Mouse (Mus musculus): ENCODE measurements around the gene AI464131.
A peak's percentile ranks its signal among the peaks of the same experiment; 100 is the strongest.
"Not testable (repeated sequence)": the region's sequence is repeated elsewhere in the genome, so short reads cannot be mapped to it uniquely, and the experiment has no call there.

Gene AI464131

GRCm38 (mm10) chr4:41470051-41470683 lies 32.7 kb downstream of the AI464131 start:
- DNase-seq (ENCODE audit: low spot score in 2 of 2), result no peak

DNA sequence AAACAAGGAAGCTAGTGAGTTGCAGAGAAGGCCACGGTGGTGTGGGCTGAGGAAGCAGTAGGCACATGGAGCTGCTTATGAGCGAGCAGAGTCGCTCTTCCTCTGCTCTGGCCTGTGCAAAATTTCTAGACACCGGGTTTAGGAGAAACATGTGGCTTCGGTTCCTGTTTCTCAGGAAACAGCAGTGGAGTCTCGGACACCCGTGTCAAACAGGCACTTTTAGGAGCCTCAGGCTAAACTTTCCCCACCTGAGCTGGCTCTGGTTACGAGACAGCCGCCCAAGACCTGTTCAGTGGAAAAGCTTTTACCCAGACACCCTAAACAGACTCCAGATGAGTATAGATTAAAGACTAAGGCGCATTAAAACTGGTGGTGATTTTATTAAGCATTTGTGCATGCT lies 33.7 kb downstream of the AI464131 start:
- DNase-seq (ENCODE audit: low spot score in 2 of 2), result no peak

GRCm38 (mm10) chr4:41468396-41469080 lies 34.3 kb downstream of the AI464131 start:
- DNase-seq (ENCODE audit: low spot score in 2 of 2), result peak in 1 of 2 experiments; percentile 23

GRCm38 (mm10) chr4:41465287-41465665 lies 37.6 kb downstream of the AI464131 start:
- DNase-seq (ENCODE audit: low spot score in 2 of 2), result peak in 1 of 2 experiments; percentile 4

- DNase-seq (ENCODE audit: low spot score in 2 of 2), result peak; percentile 91 to 94
Observed at GRCm38 (mm10) chr4:41464345-41465286, 38.3 kb downstream of the AI464131 start, which contains the start of the genes Kif24 and Nudt2. Kif24 (minus strand) TSS chr4:41464887. Nudt2 (plus strand) TSS chr4:41465151.

GRCm38 (mm10) chr4:41463051-41463738 lies 39.7 kb downstream of the AI464131 start:
- not testable (repeated sequence) for DNase-seq (ENCODE audit: low spot score in 2 of 2)

DNA sequence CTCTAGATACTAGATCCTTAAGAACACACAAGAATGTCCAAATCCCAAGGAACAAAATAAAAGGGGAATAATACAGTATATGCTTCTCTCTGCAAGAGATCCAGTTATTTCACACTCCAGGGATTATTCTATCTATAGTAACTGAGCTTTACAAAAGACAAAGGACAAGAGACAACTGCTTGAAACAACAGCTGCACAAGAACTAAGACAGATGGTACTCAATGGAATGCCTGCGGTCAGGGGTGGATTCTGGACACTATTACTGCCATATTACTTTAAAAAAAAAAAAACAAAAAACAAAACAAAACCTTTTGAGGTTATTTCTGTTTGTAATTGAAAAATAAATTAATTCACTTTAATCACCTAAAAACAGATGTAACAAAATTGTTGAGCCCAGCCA lies 42.2 kb downstream of the AI464131 start:
- DNase-seq (ENCODE audit: low spot score in 2 of 2), result no peak

DNA sequence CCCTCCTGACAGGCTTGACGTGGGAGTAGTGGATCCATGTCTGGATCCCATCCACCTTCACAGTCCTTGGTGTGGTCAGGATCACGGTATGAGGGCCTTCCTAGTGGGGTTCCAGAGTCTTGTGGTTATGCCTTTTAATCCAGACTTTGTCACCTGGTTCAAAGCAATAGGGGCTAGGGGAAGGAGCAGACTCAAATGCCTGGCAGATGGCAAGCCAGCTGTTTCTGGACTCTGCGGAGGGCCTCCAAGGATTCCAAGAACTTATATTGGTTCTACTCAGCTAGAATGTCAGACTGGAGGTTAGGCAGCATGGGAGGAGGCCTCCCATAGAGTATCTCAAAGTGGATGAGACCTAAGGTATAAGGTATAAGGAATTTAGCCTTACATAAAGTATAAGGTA lies 55.3 kb downstream of the AI464131 start:
- no peak for DNase-seq (ENCODE audit: low spot score in 2 of 2)

All from spleen, postnatal 14 days (tissue).